In the genomic region with DNA sequence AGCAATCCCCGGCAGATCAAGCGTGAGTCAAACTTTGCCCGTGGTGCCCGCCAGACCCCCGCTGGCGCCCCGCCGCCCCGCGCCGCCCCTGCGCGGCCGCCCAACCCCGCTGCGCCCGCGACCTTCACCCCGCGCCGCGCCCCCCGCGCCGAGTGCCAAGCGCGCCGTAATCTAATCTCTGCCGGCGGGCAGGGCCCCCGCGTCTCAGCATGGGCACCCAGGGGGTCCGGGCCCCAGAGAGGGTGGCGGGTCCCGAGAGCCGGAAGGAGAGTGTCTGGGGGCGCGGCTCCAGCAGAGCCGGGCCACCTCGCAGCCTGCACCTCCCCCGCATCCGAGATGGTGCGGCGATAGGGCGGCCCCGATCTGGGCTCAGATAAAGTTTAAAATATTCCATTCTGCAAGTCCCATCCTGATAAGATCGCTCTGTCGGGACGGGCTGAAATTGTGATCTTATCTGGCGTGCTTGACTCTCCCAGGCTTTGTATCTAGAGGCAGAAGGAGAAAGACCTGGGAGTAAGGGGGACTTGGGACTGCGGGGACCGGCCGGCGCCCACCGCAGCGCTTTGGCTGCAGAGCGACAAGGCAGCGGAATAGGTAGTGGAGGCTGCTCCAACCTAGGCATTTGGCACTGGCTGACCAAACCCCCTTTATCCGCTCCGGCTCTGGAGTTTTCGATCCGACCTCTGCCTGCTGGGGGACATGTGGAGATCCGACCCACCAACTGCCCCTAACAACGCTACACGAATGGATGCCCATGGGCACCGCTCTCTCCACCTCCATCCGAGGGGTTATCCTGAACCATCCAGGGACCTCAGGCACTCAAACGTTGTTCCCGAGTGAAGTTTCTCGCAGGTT, we compare ENCODE assay signal across 8 mouse cellular contexts. TPM values are rescaled to one million over a fixed set of nuclear protein-coding genes. Genes with fewer than 3 reads are reported as not detected.
DNase-seq lines count a peak whose midpoint lies in the region; ATAC-seq and TF ChIP-seq lines count a peak whose summit lies in the region.

No protein-coding gene starts in this region.

- H3K27ac ChIP-seq in spleen, adult 2 months (ENCODE audit: insufficient read depth, low read length) = peak overlapping the region; percentile 82
- peak overlapping the region; percentile 67 for H3K27ac ChIP-seq in heart, postnatal 0 days (ENCODE audit: low read depth)
- peak overlapping the region; percentile 90 for H3K27ac ChIP-seq in limb, embryonic 10.5 days
- H3K27ac ChIP-seq in midbrain, embryonic 14.5 days (replicated peaks; ENCODE audit: low read depth, low read length) = peak overlapping the region; percentile 61

- no peak for TF ChIP-seq POLR2A in spleen, adult 2 months (IDR thresholded peaks at IDR 0.05; ENCODE audit: low read depth, low read length)

- H3K9me3 ChIP-seq in heart, postnatal 0 days (replicated peaks; ENCODE audit: control insufficient read depth, low read length) = no peaks in the 10 kb centered on the region
- no peaks in the 10 kb centered on the region for H3K9me3 ChIP-seq in limb, embryonic 10.5 days (replicated peaks)
- H3K9me3 ChIP-seq in midbrain, embryonic 14.5 days (ENCODE audit: control insufficient read depth, low read length) = no peaks in the 10 kb centered on the region

- peaks cover 21% of the 10 kb centered on the region; the same call in 1 of the 2 replicates for H3K4me1 ChIP-seq in spleen, adult 2 months (ENCODE audit: control insufficient read depth, insufficient read depth, insufficient read length)
- H3K4me1 ChIP-seq in heart, postnatal 0 days (ENCODE audit: control insufficient read depth, insufficient read depth) = peaks cover 28% of the 10 kb centered on the region
- H3K4me1 ChIP-seq in limb, embryonic 10.5 days = peaks cover 61% of the 10 kb centered on the region
- peaks cover 32% of the 10 kb centered on the region for H3K4me1 ChIP-seq in midbrain, embryonic 14.5 days (ENCODE audit: control insufficient read depth, insufficient read depth, low read length)

- peak overlapping the region; percentile 83 for H3K4me2 ChIP-seq in heart, postnatal 0 days (ENCODE audit: low read depth, low read length)
- peak overlapping the region; percentile 98 for H3K4me2 ChIP-seq in midbrain, embryonic 14.5 days (ENCODE audit: low read length)

- no peak for ATAC-seq in heart, postnatal 0 days (ENCODE audit: insufficient read depth, low read depth)
- no peak for ATAC-seq in midbrain, embryonic 14.5 days (ENCODE audit: low FRiP score, low TSS enrichment)

- DNase-seq in spleen, adult 2 months (ENCODE audit: low read depth in 1 of 2, low spot score in 2 of 2) = peak in 1 of 2 experiments; percentile 43
- no peak for DNase-seq in spleen, adult 12 weeks (ENCODE audit: low spot score)
- peak; percentile 39 for DNase-seq in embryo, embryonic 10 days (ENCODE audit: low spot score)
- DNase-seq in heart, postnatal 0 days (ENCODE audit: low spot score) = no peak
- DNase-seq in limb, embryonic 10.5 days (ENCODE audit: low spot score) = peak; percentile 64
- peak; percentile 42 for DNase-seq in midbrain, embryonic 14.5 days
- peak; percentile 72 for DNase-seq in thymus, postnatal 14 days
- DNase-seq in layer of hippocampus, adult 18-20 months (ENCODE audit: low spot score in 2 of 2) = no peak

- peak overlapping the region; percentile 64 for H3K4me3 ChIP-seq in spleen, adult 2 months (ENCODE audit: extremely low read depth, insufficient read depth, insufficient read length)
- peak overlapping the region; percentile 68 for H3K4me3 ChIP-seq in heart, postnatal 0 days (ENCODE audit: low read depth, low read length)
- H3K4me3 ChIP-seq in limb, embryonic 10.5 days = peak overlapping the region; percentile 70
- peak overlapping the region; percentile 59 for H3K4me3 ChIP-seq in midbrain, embryonic 14.5 days (replicated peaks; ENCODE audit: low read depth, low read length)

- no peaks in the 10 kb centered on the region for H3K36me3 ChIP-seq in spleen, adult 2 months (ENCODE audit: control insufficient read depth, insufficient read depth, low read length)
- no peaks in the 10 kb centered on the region for H3K36me3 ChIP-seq in heart, postnatal 0 days (replicated peaks; ENCODE audit: control insufficient read depth, insufficient read depth, low read length)
- no peaks in the 10 kb centered on the region for H3K36me3 ChIP-seq in limb, embryonic 10.5 days
- no peaks in the 10 kb centered on the region for H3K36me3 ChIP-seq in midbrain, embryonic 14.5 days (ENCODE audit: control insufficient read depth, insufficient read depth, low read length)

- peak overlapping the region; percentile 83 for H3K9ac ChIP-seq in heart, postnatal 0 days (replicated peaks; ENCODE audit: low read depth, low read length)
- H3K9ac ChIP-seq in midbrain, embryonic 14.5 days (replicated peaks; ENCODE audit: low read length) = peak overlapping the region; percentile 71

- H3K27me3 ChIP-seq in spleen, adult 2 months (ENCODE audit: control insufficient read depth, insufficient read depth, low read length) = no peaks in the 10 kb centered on the region
- no peaks in the 10 kb centered on the region for H3K27me3 ChIP-seq in heart, postnatal 0 days (ENCODE audit: control insufficient read depth, insufficient read depth, low read length)
- H3K27me3 ChIP-seq in limb, embryonic 10.5 days (ENCODE audit: low read depth, poor library complexity, severe bottlenecking) = peaks cover 51% of the 10 kb centered on the region
- 0 out of 2 replicates have a peak, but pooled peaks cover 4% of the 10 kb centered on the region for H3K27me3 ChIP-seq in midbrain, embryonic 14.5 days (ENCODE audit: control insufficient read depth, insufficient read depth, low read length)

- no peak for TF ChIP-seq CTCF in spleen, adult 2 months (IDR thresholded peaks at IDR 0.05; ENCODE audit: extremely low read depth, insufficient read depth, insufficient read length, insufficient replicate concordance)
- no peak for TF ChIP-seq CTCF in heart, postnatal 0 days (IDR thresholded peaks at IDR 0.05; ENCODE audit: low read depth)

- TF ChIP-seq EP300 in heart, postnatal 0 days (IDR thresholded peaks at IDR 0.05; ENCODE audit: low read depth) = no peak

- 1% methylated on average over 69 of the region's 70 CpGs for WGBS in spleen, adult 2 months
- under 1% methylated on average over 52 of the region's 70 CpGs for WGBS in heart, postnatal 0 days
- WGBS in limb, embryonic 10.5 days = 1% methylated on average over 66 of the region's 70 CpGs
- under 1% methylated on average over 70 of the region's 70 CpGs for WGBS in midbrain, embryonic 14.5 days

RNA-seq across cellular contexts. Expression of gene Zfpm1, which starts 0.8 kb away (rescaled TPM):
- polyA plus RNA-seq in spleen, adult 2 months (2012; rRNA removed) = 73.3 and 113 TPM in 2 replicates
- total RNA-seq in heart, postnatal 0 days (2014; rRNA removed; ENCODE audit: low replicate concordance) = 28.4 and 45.3 TPM in 2 replicates
- 2.3 and 2.5 TPM in 2 replicates for polyA plus RNA-seq in heart, postnatal 0 days (2015; fragmentation: Nextera tagmentation; extraction: Ambion mirVana)
- polyA plus RNA-seq in limb, embryonic 10.5 days (2016; fragmentation: Nextera tagmentation; extraction: Ambion mirVana) = 1.3 and 1.5 TPM in 2 replicates
- 2.3 TPM in 2 replicates for polyA plus RNA-seq in midbrain, embryonic 14.5 days (2014; fragmentation: Nextera tagmentation; extraction: Ambion mirVana)
- total RNA-seq in layer of hippocampus, adult 18-20 months (2021) = 10 to 100 TPM; 43.7 to 52.2 TPM

Comparison
In these comparisons a context has a peak if more than half of its experiments do, and no peak if none do; other contexts are left out.
1. DNase-seq: peak in embryo, embryonic 10 days (single experiment), limb, embryonic 10.5 days (single experiment), midbrain, embryonic 14.5 days (single experiment) and thymus, postnatal 14 days (single experiment); none in spleen, adult 12 weeks (single experiment), heart, postnatal 0 days (single experiment) and layer of hippocampus, adult 18-20 months (0 of 2).
2. RNA of gene Zfpm1, which starts 0.8 kb away (polyA plus RNA-seq): 73.3 to 113 TPM in spleen, adult 2 months; 2.3 TPM in midbrain, embryonic 14.5 days, 2.3 to 2.5 TPM in heart, postnatal 0 days and 1.3 to 1.5 TPM in limb, embryonic 10.5 days; every median in the first group is over 10 times any median in the second.
3. Peak in every context shown above with its lines, with median percentiles within 50 percentile points of each other: H3K27ac ChIP-seq and H3K4me3 ChIP-seq.